Mouse (Mus musculus): ENCODE measurements around the gene 3100002H09Rik.

DNA sequence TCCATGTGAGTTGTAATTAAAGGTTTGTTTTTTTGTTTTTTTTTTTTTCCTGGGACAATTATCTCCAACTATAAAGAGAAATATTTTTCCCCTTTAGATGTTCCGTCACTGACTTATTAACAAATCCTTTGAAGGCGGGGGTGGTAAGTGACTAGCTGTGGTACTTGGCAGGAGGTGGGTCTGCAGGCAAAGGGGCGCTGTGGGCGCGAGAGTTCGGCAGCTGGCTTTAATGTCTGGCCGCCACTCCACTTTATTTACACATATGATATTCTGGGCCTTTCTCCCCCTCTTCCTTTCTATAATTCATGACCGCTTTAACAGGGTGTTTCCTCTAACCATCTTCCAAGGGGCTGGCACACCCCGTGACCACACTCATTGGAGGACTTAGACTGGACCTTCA, 5.4 kb upstream of the 3100002H09Rik start:
- TF ChIP-seq CTCF (IDR thresholded peaks at IDR 0.05; ENCODE audit: control insufficient read depth, insufficient read depth, low read length) (no peak), POLR2A (IDR thresholded peaks at IDR 0.05; ENCODE audit: borderline replicate concordance, control insufficient read depth, low read depth, low read length) (no peak)

Measured in bone marrow, adult 2 months (tissue).